Mouse (Mus musculus): ENCODE results near the gene Uprt. TPM values are rescaled to one million over a fixed set of nuclear protein-coding genes. Genes with fewer than 3 reads are reported as not detected.

Uprt gene
- 11.2 TPM for total RNA-seq (2023)

GRCm38 (mm10) chrX:104482572-104483443, at the start of gene Uprt:
Gene Uprt, plus strand, starts transcription at chrX:104482818.

Other genes starting within 250 kb of the Uprt start
- 23.4 TPM for gene Abcb7, start 69.0 kb upstream of the Uprt start, total RNA-seq (2023)
- gene Zdhhc15, start 188.2 kb downstream of the Uprt start, total RNA-seq (2023): 11.8 TPM